Mouse (Mus musculus) myocyte (in vitro differentiated cells): Measurements from ENCODE around the gene Nek7.

Experiments
- E2F4 ChIP-seq: IDR thresholded peaks from one replicate; pipeline ENCODE4 v1.6.1; 2011; ENCODE audit warnings: mild to moderate bottlenecking, control low read depth, moderate library complexity; ENCODE audit not compliant: insufficient read depth
- MAX ChIP-seq: IDR thresholded peaks from one replicate; pipeline ENCODE4 v1.6.1; 2011; ENCODE audit warnings: low read depth, mild to moderate bottlenecking, control low read depth
- MYOD1 ChIP-seq, 3 experiments: IDR thresholded peaks; one replicate each; pipeline ENCODE4 v1.6.1; 2011; ENCODE audit warnings: control low read depth in 2 of 3, low read depth in 2 of 3, mild to moderate bottlenecking in 2 of 3, moderate library complexity in 1 of 3; ENCODE audit not compliant: insufficient read length in 2 of 3, control insufficient read depth in 1 of 3
- MYOG ChIP-seq, 3 experiments: IDR thresholded peaks; one replicate each; pipeline ENCODE4 v1.6.1; 2011; ENCODE audit warnings: control low read depth in 2 of 3, low read depth in 2 of 3, mild to moderate bottlenecking in 2 of 3; ENCODE audit not compliant: insufficient read length in 2 of 3, control insufficient read depth in 1 of 3, insufficient read depth in 1 of 3
- POLR2A ChIP-seq: IDR thresholded peaks from one replicate; pipeline ENCODE4 v1.6.1; 2011; ENCODE audit warnings: low read depth, mild to moderate bottlenecking, control low read depth, moderate library complexity; ENCODE audit not compliant: insufficient read length
- SRF ChIP-seq: IDR thresholded peaks from one replicate; pipeline ENCODE4 v1.6.1; 2011; ENCODE audit warnings: low read depth; ENCODE audit not compliant: control insufficient read depth, insufficient read length
- USF1 ChIP-seq: IDR thresholded peaks from one replicate; pipeline ENCODE4 v1.6.1; 2011; ENCODE audit warnings: low read depth, mild to moderate bottlenecking, control low read depth, moderate library complexity

DNA sequence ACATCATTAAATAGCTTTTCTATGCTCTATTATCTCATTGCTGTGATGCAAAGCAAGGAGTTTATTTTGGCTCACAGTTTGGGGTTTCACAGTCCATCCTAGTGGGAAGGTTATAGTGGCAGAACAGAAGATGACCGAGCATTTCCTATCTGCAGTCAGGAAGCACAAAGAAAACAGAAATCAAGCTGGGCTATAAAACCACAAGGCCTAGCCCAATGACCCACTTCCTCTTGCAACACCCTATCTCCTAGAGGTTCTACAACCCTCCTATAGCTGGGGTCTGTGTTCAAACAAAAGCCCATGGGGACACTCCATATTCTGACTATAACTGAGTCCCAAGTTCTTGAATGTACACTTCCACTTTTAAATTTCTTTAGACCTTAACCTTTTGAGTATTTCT lies 139.2 kb downstream of the Nek7 start:
- TF ChIP-seq POLR2A (no peak), MYOG (IDR thresholded peaks at IDR 0.05; ENCODE audit: control insufficient read depth in 1 of 3, insufficient read depth in 1 of 3, insufficient read length in 2 of 3, low read depth in 2 of 3) (no peak), MAX (no peak), MYOD1 (IDR thresholded peaks at IDR 0.05; ENCODE audit: control insufficient read depth in 1 of 3, insufficient read length in 2 of 3, low read depth in 2 of 3) (no peak), USF1 (no peak), E2F4 (no peak), SRF (no peak)
